Mouse (Mus musculus): ENCODE data around the gene Sit1.

DNA sequence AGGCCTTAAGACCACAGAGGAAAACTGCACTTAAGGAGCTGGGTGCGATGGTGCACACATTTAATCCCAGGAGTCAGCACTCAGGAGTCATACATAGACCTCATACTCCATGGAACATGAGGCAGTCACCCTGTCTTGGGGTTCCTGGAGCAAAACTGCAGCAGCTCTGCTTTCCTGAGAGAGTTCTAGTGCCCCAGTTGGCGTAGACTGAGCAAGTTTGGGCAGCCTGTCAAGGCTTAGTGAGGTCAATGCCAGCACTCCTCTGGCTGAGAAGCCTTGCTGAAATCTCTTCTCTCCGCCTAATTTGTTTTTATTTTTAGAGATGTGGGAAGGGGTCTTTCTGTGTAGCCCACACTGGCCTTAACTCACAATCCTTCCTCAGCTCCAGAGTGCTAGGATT, 35.0 kb downstream of the Sit1 start:
- no peak for TF ChIP-seq USF1 (IDR thresholded peaks at IDR 0.05; ENCODE audit: low read depth)
- no peak for TF ChIP-seq MYOD1 (IDR thresholded peaks at IDR 0.05; ENCODE audit: control insufficient read depth, insufficient read length, low read depth)
- no peak for TF ChIP-seq CTCF (IDR thresholded peaks at IDR 0.05; ENCODE audit: control insufficient read depth, insufficient read depth, insufficient read length)

All from C2C12 (cell line).